ENCODE assay signal across 27 mouse cellular contexts in the genomic region with DNA sequence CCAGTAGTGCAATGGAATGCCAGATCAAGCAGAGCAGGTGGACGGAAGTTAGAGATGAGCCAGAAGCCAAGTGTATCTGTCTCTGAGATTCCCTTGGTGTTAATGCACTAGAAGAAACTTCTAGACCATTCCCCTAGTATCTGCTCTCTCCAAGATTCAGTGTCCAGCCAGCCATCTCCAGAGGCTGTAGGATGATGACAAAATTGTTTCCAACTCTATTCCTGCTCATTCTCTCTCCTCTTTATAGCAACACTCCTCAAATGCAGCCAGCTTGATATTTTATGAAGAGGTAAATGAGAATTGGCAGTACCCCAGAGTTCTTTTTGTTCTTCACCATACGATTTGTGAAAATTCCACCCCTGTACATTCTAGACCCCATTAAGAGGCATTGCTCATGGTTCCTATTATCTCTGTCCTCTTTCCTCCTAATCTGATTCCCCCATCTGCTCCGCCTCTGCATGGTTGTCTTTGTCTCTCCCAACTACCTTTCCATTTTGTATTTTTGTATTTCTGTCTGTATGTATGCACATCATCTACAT.
DNase-seq lines count a peak whose midpoint lies in the region; ATAC-seq and TF ChIP-seq lines count a peak whose summit lies in the region.
"Had no signal": no experiment of that assay in that cellular context is flagged by ENCODE, and none has a peak within 500 bp of the region (broad histone marks: within the 10 kb centered on the region; RNA-seq: fewer than 3 reads in every experiment).

No protein-coding gene starts in this region.

- H3K27ac ChIP-seq in left cerebral cortex, adult 2 months = peak overlapping the region; percentile 53
- H3K27ac ChIP-seq: embryonic facial prominence, embryonic 13.5 days; embryonic facial prominence, embryonic 15.5 days; forebrain, embryonic 10.5 days; forebrain, embryonic 12.5 days had no signal

- ATAC-seq in frontal cortex, adult (ENCODE audit: low TSS enrichment) = peak; percentile 90
- ATAC-seq: activated CD4-positive, CD25-positive, alpha-beta regulatory T cell, adult 4 months; CD4-positive, CD25-positive, alpha-beta regulatory T cell, adult 4 months; forebrain, embryonic 14.5 days; forebrain, embryonic 16.5 days; Patski had no signal

- no peak overlapping the region for H3K4me3 ChIP-seq in left cerebral cortex, adult 2 months
- H3K4me3 ChIP-seq: embryonic facial prominence, embryonic 13.5 days; embryonic facial prominence, embryonic 15.5 days; erythroblast, embryonic 14.5 days; forebrain, embryonic 10.5 days; forebrain, embryonic 12.5 days had no signal

- intact Hi-C loops in left cerebral cortex, adult 2 months (cut with DNase I) = loop anchor here (2.0 to 10.0 kb wide), 4 partner anchors 128 to 910 kb away; no protein-coding TSS in a partner anchor
- intact Hi-C loops in left cerebral cortex, postnatal 10 days (cut with DNase I) = no loop called here

- no peak for TF ChIP-seq CTCF in left cerebral cortex, adult 2 months (IDR thresholded peaks at IDR 0.05)

- no peak for DNase-seq in frontal cortex, postnatal 14 days (ENCODE audit: low spot score in 2 of 2)
- no peak for DNase-seq in left cerebral cortex, adult 2 months (ENCODE audit: extremely low spot score in 1 of 2, low spot score in 2 of 2)
- no peak for DNase-seq in left cerebral cortex, postnatal 10 days (ENCODE audit: extremely low spot score in 1 of 2, low spot score in 2 of 2)
- peak; percentile 65 for DNase-seq in brain, adult 2 months (ENCODE audit: low read depth, low spot score)
- DNase-seq in layer of hippocampus, adult 9-10 months (ENCODE audit: low spot score) = no peak
- DNase-seq: adrenal gland, adult 8-10 months; adrenal gland, postnatal 14 days; adrenal gland, postnatal 36 days; B cell, adult 2 months; cerebellum, adult 11 months; cerebellum, adult 18-20 months; cerebellum, adult 8-10 months; cerebellum, adult 9-11 months; cerebellum, postnatal 14 days; cerebellum, postnatal 36 days; embryo, embryonic 11 days had no signal
